Mouse (Mus musculus) CH12F3 (cell line): ENCODE data around the gene Rtp4.

Source experiments
- in situ Hi-C: fragments of 300-500 bp; cut with MboI; formaldehyde crosslinking; loops from 2 replicates; pipeline ENCODE4 v1.14.3; 2020; ENCODE audit warnings: low sequenced_read_pairs

Gene Rtp4

GRCm38 (mm10) chr16:23520235-23520871 is at the start of gene Rtp4, which contains the start of gene Masp1:
Gene Rtp4, plus strand, starts transcription at chr16:23520291.
Gene Masp1, minus strand, starts transcription at chr16:23520815.
- in situ Hi-C loops, result no loop called here

GRCm38 (mm10) chr16:23471551-23471950 is 48.5 kb upstream of the Rtp4 start:
- in situ Hi-C loops, result no loop called here

GRCm38 (mm10) chr16:23472046-23472445 is 48.0 kb upstream of the Rtp4 start:
- in situ Hi-C loops, result no loop called here

GRCm38 (mm10) chr16:23475651-23476050 is 44.4 kb upstream of the Rtp4 start:
- in situ Hi-C loops, result no loop called here

- in situ Hi-C loops, result no loop called here
These were observed 43.5 kb upstream of the Rtp4 start for GRCm38 (mm10) chr16:23476598-23476997.

GRCm38 (mm10) chr16:23479872-23480603 is 40.1 kb upstream of the Rtp4 start:
- in situ Hi-C loops, result no loop called here

- in situ Hi-C loops, result no loop called here
These were observed 37.9 kb upstream of the Rtp4 start for GRCm38 (mm10) chr16:23482218-23482617.

- in situ Hi-C loops, result no loop called here
These were observed 37.2 kb upstream of the Rtp4 start for GRCm38 (mm10) chr16:23482846-23483245.

GRCm38 (mm10) chr16:23483292-23483691 is 36.8 kb upstream of the Rtp4 start:
- in situ Hi-C loops, result no loop called here

- in situ Hi-C loops, result no loop called here
These were observed 27.3 kb upstream of the Rtp4 start for GRCm38 (mm10) chr16:23492783-23493182.

- in situ Hi-C loops, result no loop called here
These were observed 23.7 kb upstream of the Rtp4 start for GRCm38 (mm10) chr16:23496245-23496924.

GRCm38 (mm10) chr16:23497440-23497839 is 22.7 kb upstream of the Rtp4 start:
- in situ Hi-C loops, result no loop called here

GRCm38 (mm10) chr16:23497881-23498280 is 22.2 kb upstream of the Rtp4 start:
- in situ Hi-C loops, result no loop called here

GRCm38 (mm10) chr16:23498691-23499131 is 21.4 kb upstream of the Rtp4 start:
- in situ Hi-C loops, result no loop called here

- in situ Hi-C loops, result no loop called here
These were observed 19.5 kb upstream of the Rtp4 start for GRCm38 (mm10) chr16:23500558-23500957.

GRCm38 (mm10) chr16:23501288-23501687 is 18.8 kb upstream of the Rtp4 start:
- in situ Hi-C loops, result no loop called here

- in situ Hi-C loops, result no loop called here
These were observed 17.6 kb upstream of the Rtp4 start for GRCm38 (mm10) chr16:23502478-23502877.

- in situ Hi-C loops, result no loop called here
These were observed 16.7 kb upstream of the Rtp4 start for GRCm38 (mm10) chr16:23503351-23503750.

- in situ Hi-C loops, result no loop called here
These were observed 15.8 kb upstream of the Rtp4 start for GRCm38 (mm10) chr16:23504320-23504744.

GRCm38 (mm10) chr16:23505904-23506687 is 14.0 kb upstream of the Rtp4 start:
- in situ Hi-C loops, result no loop called here
